Mouse (Mus musculus) spleen, embryonic (tissue): ENCODE data around the gene Fmr1nb.
"Not testable (repeated sequence)": the region's sequence is repeated elsewhere in the genome, so short reads cannot be mapped to it uniquely, and the experiment has no call there.

Experiments
- CTCF ChIA-PET: fragments of 350-600 bp; sonication (Branson Sonifier 250); formaldehyde crosslinking; loops from one replicate; lab custom pipeline; 2022; lab: Charles Lee

Gene Fmr1nb

DNA sequence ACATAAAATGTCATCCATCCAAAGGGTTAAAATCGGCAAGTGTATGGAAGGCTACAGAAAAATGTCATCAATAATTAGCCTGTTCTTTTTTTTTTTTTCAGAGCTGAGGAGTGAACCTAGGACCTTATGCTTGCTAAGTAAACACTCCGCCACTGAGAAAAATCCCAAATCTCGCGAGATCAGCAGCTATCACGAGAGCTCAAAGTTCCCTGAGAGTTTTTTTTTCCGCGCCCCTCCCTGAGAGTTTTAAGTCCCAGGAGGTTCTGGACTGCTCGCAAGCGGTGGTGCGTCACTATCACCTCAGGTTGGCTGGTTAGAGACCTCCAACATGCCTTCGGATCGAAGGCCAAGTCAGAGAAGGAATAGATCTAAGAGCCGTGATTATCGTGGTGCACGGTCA, at the start of gene Fmr1nb:
Gene Fmr1nb, plus strand, starts transcription at position 234 of the 400 bp plus-strand sequence.
- CTCF ChIA-PET: no interaction called here

- CTCF ChIA-PET: no interaction called here
Observed at GRCm38 (mm10) chrX:68736902-68737301, 24.7 kb upstream of the Fmr1nb start.

GRCm38 (mm10) chrX:68740088-68740487, 21.6 kb upstream of the Fmr1nb start:
- CTCF ChIA-PET: no interaction called here

- CTCF ChIA-PET: not testable (repeated sequence)
Observed at GRCm38 (mm10) chrX:68820449-68820848, 58.8 kb downstream of the Fmr1nb start.

- CTCF ChIA-PET: not testable (repeated sequence)
Observed at GRCm38 (mm10) chrX:68821059-68821458, 59.4 kb downstream of the Fmr1nb start, which contains the start of gene Gm14698. Gene Gm14698 (plus strand): TSS chrX:68821093.

DNA sequence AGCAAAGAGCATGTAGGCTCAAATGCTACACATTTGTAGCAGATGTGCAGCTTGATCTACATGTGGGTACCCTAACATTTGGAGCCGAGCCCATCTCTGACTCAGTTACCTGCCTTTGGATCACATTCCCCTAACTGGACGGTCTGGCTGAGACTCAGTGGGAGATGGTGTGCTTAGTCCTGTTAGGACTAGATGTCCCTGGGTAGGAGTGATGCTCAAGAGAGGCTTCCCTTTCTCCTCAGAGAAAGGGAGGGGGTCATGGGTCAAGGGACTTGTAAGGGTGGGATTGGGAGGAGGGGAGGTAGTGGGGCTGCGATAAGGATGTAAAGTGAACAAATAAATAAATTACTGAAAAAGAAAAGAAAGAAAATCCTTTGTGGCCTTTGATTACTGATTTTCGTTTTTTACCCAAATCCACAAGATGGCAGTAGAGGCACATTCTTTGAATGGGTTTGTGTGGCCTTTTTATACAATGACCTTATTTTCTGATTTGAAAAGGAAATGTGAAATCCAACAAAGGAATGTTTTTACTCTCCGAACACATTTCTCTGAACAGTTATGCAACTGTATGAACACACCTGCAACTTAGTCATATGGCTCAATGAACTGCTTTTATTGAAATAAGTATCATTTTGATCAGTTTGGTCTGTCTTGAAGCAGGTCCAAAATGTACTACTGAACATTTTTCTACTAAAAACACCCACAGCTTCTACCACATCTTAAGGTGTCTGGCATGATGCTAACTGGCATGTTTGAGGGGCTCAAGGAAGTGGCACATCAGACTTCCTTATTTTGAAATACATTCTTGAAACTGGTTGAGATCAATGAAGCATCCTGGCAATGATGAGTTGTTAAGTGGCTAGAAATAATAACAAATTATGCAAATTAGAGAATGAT, 78.2 kb downstream of the Fmr1nb start:
- CTCF ChIA-PET: no interaction called here
